Mouse (Mus musculus): ENCODE data around the gene Chd4. TPM values are rescaled to one million over a fixed set of nuclear protein-coding genes. Genes with fewer than 3 reads are reported as not detected.
A peak's percentile ranks its signal among the peaks of the same experiment; 100 is the strongest.
"Not testable (repeated sequence)": the region's sequence is repeated elsewhere in the genome, so short reads cannot be mapped to it uniquely, and the experiment has no call there.

Gene Chd4
- polyA plus RNA-seq, 1 experiment from 2014 or later = 91.2 TPM

DNA sequence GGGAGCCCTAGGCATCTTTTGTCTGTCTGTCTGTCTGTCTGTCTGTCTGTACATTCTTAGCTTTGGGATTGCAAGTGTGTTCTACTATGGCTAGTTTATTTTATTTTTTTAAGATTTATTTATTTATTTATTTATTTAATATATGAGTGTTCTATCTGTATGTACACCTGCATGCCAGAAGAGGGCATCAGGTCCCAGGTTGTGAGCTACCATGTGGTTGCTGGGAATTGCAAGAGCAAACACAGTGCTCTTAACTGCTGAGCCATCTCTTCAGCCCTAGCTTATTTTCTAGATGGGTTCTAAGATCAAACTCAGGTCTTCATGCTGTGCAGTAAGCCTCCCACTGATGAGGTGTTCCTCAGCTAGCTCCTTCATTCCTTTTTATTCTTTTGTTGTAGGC lies 58.8 kb downstream of the Chd4 start:
- Histone ChIP-seq H3K4me3 (no peak overlapping the region), H3K36me3 (peaks cover 59% of the 10 kb centered on the region), H3K4me1 (no peaks in the 10 kb centered on the region), H3K9me3 (no peaks in the 10 kb centered on the region), H3K9ac (no peak overlapping the region), H3K4me2 (no peak overlapping the region), H3K27ac (no peak overlapping the region), H3K27me3 (no peaks in the 10 kb centered on the region)
- no peak for ATAC-seq (ENCODE audit: insufficient number of reproducible peaks, insufficient read depth, low FRiP score, low TSS enrichment, low read depth)

DNA sequence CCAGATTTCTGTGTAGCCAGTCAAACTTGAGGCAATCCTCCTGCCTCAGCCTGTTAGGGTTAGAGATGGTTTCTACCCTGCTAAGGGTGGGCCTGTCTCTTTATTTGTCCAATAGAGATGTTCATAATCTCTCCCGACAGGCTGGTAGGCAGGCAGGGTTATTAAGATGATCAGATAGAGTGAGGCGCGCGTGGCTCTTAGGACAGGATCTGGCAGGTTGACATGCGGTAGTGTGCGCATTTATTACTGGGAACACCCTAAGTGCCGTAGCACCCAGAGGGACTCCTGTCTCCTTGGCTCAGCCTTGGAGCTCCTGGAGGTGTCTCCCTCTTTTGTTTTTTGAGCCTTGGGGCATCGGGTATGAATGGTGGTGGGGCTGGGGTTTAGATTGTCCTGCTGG lies 59.5 kb downstream of the Chd4 start:
- no peak overlapping the region for H3K27ac ChIP-seq
- no peak for ATAC-seq (ENCODE audit: insufficient number of reproducible peaks, insufficient read depth, low FRiP score, low TSS enrichment, low read depth)
- no peaks in the 10 kb centered on the region for H3K4me1 ChIP-seq
- H3K9ac ChIP-seq = no peak overlapping the region; the same call in 1 of the 2 replicates
- peaks cover 66% of the 10 kb centered on the region for H3K36me3 ChIP-seq
- no peaks in the 10 kb centered on the region for H3K9me3 ChIP-seq
- no peak overlapping the region for H3K4me3 ChIP-seq
- WGBS = 83% methylated on average over 8 of the region's 8 CpGs
- H3K27me3 ChIP-seq = no peaks in the 10 kb centered on the region
- no peak overlapping the region for H3K4me2 ChIP-seq

DNA sequence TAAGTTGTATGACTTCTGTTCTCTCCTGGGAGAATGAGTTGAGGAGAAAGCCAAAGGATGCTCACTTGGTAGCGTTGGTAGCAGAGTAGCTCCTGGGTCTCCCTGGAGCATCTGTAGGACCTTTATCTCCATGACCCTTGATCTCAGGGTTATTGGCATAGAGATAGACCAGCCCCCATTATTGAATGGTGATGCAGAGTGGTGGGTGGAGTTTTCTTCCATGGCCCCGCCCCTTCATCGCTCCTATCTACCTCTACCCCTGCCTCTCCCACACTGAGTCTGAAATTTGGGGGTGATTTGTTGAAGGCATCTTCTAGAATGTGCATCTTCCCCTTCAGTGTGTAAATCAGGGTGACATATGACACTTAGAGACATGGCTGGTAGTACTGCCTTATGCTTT lies 60.7 kb downstream of the Chd4 start:
- no peak overlapping the region for H3K27ac ChIP-seq
- peaks cover 71% of the 10 kb centered on the region for H3K36me3 ChIP-seq
- 94% methylated on average over 3 of the region's 3 CpGs for WGBS
- no peaks in the 10 kb centered on the region for H3K9me3 ChIP-seq
- H3K27me3 ChIP-seq = no peaks in the 10 kb centered on the region
- ATAC-seq (ENCODE audit: insufficient number of reproducible peaks, insufficient read depth, low FRiP score, low TSS enrichment, low read depth) = no peak
- H3K4me3 ChIP-seq = no peak overlapping the region
- no peak overlapping the region for H3K9ac ChIP-seq
- H3K4me2 ChIP-seq = no peak overlapping the region
- peaks cover 9% of the 10 kb centered on the region for H3K4me1 ChIP-seq

DNA sequence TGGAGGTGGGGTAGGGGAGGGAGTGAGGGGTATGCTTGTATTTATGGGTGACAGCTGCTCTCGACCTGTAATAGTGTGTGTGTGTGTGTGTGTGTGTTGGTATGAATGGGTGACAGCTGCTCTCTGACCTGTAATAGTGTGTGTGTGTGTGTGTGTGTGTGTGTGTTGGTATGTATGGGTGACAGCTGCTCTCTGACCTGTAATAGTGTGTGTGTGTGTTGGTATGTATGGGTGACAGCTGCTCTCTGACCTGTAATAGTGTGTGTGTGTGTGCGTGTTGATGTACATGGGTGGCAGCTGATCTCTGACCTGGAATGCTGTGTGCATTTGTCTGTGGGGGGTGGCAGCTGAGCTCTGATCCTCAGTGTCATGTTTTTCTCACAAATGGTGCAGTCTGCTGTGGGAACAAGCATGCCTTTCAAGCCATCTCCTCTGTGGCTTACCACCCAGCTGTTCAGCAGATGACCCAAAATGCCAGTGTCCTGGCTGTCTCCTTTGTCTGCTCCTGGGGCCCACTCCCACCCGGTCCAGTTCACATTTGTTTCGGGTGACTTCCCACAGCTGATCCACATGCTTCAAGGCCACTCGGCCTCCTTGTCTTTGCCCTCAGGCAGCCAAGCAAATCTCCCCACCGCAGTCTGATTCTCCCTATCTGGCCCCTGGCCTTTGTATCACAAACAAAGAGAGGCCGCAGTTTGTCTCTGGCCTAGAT lies 61.3 kb downstream of the Chd4 start:
- Histone ChIP-seq H3K27me3 (no peaks in the 10 kb centered on the region), H3K9me3 (no peaks in the 10 kb centered on the region), H3K27ac (peak overlapping the region; percentile 2; the same call in 1 of the 2 replicates), H3K4me1 (peaks cover 12% of the 10 kb centered on the region), H3K36me3 (peaks cover 69% of the 10 kb centered on the region), H3K4me3 (no peak overlapping the region), H3K4me2 (no peak overlapping the region), H3K9ac (no peak overlapping the region)
- 49% methylated on average over 7 of the region's 7 CpGs for WGBS
- ATAC-seq (ENCODE audit: insufficient number of reproducible peaks, insufficient read depth, low FRiP score, low TSS enrichment, low read depth) = no peak

DNA sequence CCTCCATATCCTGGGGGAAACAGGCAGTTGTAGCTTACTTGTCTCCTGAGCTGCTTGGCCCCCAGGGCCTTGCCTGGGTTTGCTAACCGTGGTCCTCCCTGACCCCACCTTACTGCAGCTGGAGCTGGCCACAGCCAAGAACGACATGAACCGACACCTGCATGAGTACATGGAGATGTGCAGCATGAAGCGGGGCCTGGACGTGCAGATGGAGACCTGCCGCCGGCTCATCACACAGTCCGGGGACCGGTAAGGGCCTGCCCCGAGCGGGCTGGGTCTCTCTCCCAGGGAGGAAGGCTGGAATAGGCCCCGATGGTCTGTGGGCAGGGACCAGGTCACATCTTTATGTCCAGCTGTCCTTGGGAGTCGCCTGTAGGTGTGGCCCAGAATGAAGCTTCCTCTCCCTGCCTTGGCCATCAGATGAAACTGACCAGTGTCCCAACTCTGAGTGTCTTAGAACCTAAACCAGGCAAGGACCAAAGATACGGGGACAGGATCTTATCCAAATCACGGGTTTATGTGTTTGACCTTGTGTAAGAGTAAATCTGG lies 63.2 kb downstream of the Chd4 start:
- Histone ChIP-seq H3K9ac (no peak overlapping the region), H3K9me3 (no peaks in the 10 kb centered on the region), H3K27me3 (no peaks in the 10 kb centered on the region), H3K4me1 (peaks cover 26% of the 10 kb centered on the region), H3K4me2 (no peak overlapping the region), H3K27ac (no peak overlapping the region), H3K36me3 (peaks cover 64% of the 10 kb centered on the region), H3K4me3 (no peak overlapping the region)
- WGBS = 82% methylated on average over 15 of the region's 15 CpGs
- ATAC-seq (ENCODE audit: insufficient number of reproducible peaks, insufficient read depth, low FRiP score, low TSS enrichment, low read depth) = no peak

DNA sequence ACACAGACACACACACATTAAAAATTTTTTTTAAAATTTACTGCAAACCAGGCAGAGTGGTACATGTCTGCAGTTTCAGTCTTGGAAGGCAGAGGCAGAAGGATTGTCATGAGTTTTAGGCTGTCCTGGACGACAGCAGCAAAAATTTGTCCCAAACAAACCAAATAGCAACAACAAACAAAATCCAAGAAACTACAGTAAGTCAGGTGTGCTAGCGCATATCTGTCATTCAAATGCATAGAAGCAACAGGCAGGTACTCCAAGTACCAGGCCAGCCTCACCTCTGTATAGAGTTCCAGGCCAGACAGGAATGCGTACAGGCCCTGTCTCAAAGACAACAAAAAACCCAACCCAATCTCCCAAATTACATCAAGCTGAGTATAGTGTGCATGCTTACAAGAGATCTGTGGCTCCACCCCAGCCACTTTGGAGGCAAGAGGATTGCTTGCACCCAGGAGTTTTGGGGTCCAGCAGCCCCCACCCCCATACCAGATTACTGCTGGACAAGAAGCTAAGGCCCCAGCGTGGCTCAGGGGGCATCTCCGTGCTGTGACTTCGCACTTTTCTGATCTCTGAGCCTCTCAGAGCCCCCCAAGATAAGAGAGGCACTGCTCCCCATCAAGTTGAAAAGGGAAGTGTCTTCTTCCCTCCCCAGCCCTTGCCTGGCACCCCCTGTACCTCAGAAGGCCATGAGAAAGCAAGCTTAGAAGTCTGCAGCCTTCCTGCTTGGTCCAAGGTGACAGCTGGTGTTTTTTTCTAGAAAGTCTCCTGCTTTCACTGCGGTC lies 64.2 kb downstream of the Chd4 start:
- Histone ChIP-seq H3K4me3 (no peak overlapping the region), H3K9ac (0 out of 2 replicates have a peak overlapping the region, but pooled peaks have one; percentile 12), H3K9me3 (no peaks in the 10 kb centered on the region), H3K27me3 (no peaks in the 10 kb centered on the region), H3K27ac (peak overlapping the region; percentile 69; the same call in 1 of the 2 replicates), H3K4me2 (no peak overlapping the region), H3K4me1 (peaks cover 31% of the 10 kb centered on the region), H3K36me3 (peaks cover 67% of the 10 kb centered on the region)
- WGBS = 78% methylated on average over 7 of the region's 7 CpGs
- no peak for ATAC-seq (ENCODE audit: insufficient number of reproducible peaks, insufficient read depth, low FRiP score, low TSS enrichment, low read depth)

DNA sequence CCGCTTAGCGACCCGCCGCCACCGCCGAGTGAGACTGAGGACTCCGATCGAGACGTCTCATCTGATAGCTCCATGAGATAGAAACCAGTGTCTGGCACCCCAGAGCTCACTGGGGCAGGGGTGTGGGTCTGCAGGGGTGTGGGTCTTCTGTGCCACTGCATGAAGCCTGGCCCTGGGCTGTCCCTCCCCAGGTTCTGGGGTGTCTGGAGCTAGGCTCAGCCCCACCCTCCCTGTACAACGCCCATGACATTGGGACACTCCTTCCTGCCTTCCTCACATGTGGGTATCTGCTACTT lies 64.7 kb downstream of the Chd4 start:
- ATAC-seq (ENCODE audit: insufficient number of reproducible peaks, insufficient read depth, low FRiP score, low TSS enrichment, low read depth) = no peak
- Histone ChIP-seq H3K9me3 (no peaks in the 10 kb centered on the region), H3K27me3 (no peaks in the 10 kb centered on the region), H3K4me3 (no peak overlapping the region), H3K4me1 (peaks cover 31% of the 10 kb centered on the region), H3K4me2 (no peak overlapping the region), H3K9ac (0 out of 2 replicates have a peak overlapping the region, but pooled peaks have one; percentile 12), H3K36me3 (peaks cover 65% of the 10 kb centered on the region), H3K27ac (peak overlapping the region; percentile 69; the same call in 1 of the 2 replicates)
- 59% methylated on average over 10 of the region's 10 CpGs for WGBS

DNA sequence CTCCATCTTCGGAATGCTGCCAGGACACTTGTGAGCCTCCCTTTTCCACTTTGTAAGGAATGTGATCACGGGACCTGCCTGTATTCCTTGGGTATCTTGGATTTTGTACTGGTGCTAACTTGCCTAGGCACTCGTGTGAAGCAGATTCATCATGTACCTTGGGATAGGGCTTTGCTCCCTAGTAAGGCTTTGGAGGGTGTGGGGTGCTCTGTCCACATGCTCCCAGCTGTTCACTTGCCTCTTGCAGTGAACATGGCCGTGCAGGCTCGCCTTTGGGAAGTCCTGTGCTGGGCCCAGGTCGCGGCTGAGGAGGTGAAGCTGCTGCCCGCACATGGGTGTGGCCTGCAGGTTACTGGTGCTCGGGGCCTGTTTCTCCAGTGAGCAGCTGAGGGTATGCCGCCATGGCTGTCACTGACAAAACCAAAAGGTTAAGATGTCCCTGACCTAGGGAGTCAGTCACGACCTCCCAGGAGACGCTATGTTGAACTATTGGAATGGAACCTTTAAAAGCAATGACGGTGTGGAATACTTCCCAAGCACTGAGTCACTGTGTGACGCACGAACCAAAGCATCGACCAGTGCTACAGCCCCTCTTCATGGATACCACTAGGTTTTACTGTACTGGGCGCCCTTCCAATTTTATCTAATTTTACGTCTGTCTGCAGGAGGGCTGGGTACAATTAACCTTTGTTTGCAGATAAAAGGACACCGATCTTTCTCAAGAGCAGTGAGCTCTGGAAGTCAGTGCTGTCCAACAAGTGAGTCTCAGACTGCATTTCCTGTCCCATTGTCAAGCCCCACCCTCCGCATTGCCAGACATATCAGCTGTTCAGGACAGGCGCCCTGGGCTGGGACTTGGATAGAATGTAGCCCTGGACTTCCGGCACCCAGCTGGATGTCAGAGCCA lies 65.3 kb downstream of the Chd4 start:
- Histone ChIP-seq H3K4me1 (peaks cover 33% of the 10 kb centered on the region), H3K9ac (0 out of 2 replicates have a peak overlapping the region, but pooled peaks have one; percentile 44), H3K27me3 (no peaks in the 10 kb centered on the region), H3K27ac (peak overlapping the region; percentile 69), H3K36me3 (peaks cover 59% of the 10 kb centered on the region), H3K4me2 (no peak overlapping the region), H3K4me3 (peak overlapping the region; percentile 3; the same call in 1 of the 2 replicates), H3K9me3 (no peaks in the 10 kb centered on the region)
- no peak for ATAC-seq (ENCODE audit: insufficient number of reproducible peaks, insufficient read depth, low FRiP score, low TSS enrichment, low read depth)
- 16% methylated on average over 22 of the region's 22 CpGs for WGBS

DNA sequence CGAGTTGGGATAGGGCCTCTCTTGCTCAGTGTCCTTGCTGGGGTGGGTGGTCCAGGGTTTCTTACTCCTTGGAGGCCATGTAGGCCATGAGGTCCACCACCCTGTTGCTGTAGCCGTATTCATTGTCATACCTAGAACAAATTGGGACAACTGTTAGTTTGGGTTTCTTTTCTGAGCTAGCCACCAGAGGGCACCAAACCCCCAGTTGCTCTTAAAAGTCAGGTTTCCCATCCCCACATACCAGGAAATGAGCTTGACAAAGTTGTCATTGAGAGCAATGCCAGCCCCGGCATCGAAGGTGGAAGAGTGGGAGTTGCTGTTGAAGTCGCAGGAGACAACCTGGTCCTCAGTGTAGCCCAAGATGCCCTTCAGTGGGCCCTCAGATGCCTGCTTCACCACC lies 66.2 kb downstream of the Chd4 start:
- H3K36me3 ChIP-seq = peaks cover 59% of the 10 kb centered on the region
- H3K4me2 ChIP-seq; H3K9ac ChIP-seq; H3K27ac ChIP-seq; ATAC-seq (ENCODE audit: insufficient number of reproducible peaks, insufficient read depth, low FRiP score, low TSS enrichment, low read depth); H3K4me3 ChIP-seq; H3K27me3 ChIP-seq; H3K9me3 ChIP-seq: not testable (repeated sequence)
- H3K4me1 ChIP-seq = peaks cover 41% of the 10 kb centered on the region
- WGBS = 7% methylated on average over 4 of the region's 5 CpGs

DNA sequence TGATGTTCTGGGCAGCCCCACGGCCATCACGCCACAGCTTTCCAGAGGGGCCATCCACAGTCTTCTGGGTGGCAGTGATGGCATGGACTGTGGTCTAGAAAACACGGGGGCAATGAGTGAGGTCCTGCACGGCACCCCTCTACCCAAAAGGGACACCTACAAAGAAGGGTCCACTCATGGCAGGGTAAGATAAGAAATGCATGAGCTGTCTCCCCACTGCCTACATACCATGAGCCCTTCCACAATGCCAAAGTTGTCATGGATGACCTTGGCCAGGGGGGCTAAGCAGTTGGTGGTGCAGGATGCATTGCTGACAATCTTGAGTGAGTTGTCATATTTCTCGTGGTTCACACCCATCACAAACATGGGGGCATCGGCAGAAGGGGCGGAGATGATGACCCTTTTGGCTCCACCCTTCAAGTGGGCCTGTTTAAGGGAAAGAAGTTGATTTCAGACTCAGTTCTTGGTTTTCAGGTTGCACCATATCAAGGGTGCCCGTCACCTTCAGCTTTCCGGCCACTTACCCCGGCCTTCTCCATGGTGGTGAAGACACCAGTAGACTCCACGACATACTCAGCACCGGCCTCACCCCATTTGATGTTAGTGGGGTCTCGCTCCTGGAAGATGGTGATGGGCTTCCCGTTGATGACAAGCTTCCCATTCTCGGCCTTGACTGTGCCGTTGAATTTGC lies 67.0 kb downstream of the Chd4 start:
- ATAC-seq (ENCODE audit: insufficient number of reproducible peaks, insufficient read depth, low FRiP score, low TSS enrichment, low read depth); H3K27ac ChIP-seq; H3K9me3 ChIP-seq; H3K4me3 ChIP-seq; H3K27me3 ChIP-seq; H3K9ac ChIP-seq: not testable (repeated sequence)
- Histone ChIP-seq H3K4me2 (0 out of 2 replicates have a peak overlapping the region, but pooled peaks have one; percentile 5), H3K4me1 (peaks cover 49% of the 10 kb centered on the region), H3K36me3 (peaks cover 63% of the 10 kb centered on the region)
- WGBS = 69% methylated on average over 13 of the region's 16 CpGs

Data from embryonic facial prominence, embryonic 13.5 days (tissue).